Mouse (Mus musculus) cerebellum, adult 2 months (tissue): ENCODE measurements around the gene Mrpl39.

Source experiments
- CTCF ChIP-seq: fragments of 200-500 bp; IDR thresholded peaks from 2 replicates; pipeline ENCODE4 v1.5.1; 2011; ENCODE audit warnings: low read depth, mild to moderate bottlenecking, control low read depth, low read length, moderate library complexity, borderline replicate concordance; ENCODE audit not compliant: insufficient read depth
- POLR2A ChIP-seq: fragments of 200-500 bp; IDR thresholded peaks from 2 replicates; pipeline ENCODE4 v1.6.1; 2011; ENCODE audit warnings: low read length, control low read depth, borderline replicate concordance; ENCODE audit not compliant: insufficient read depth

- TF ChIP-seq CTCF (no peak), POLR2A (no peak)
Observed at GRCm38 (mm10) chr16:84696178-84696577, 39.4 kb downstream of the Mrpl39 start.
